Mouse (Mus musculus): Measurements from ENCODE around the gene Hsd17b10. TPM values are rescaled to one million over a fixed set of nuclear protein-coding genes. Genes with fewer than 3 reads are reported as not detected.
A peak's percentile ranks its signal among the peaks of the same experiment; 100 is the strongest.

Hsd17b10 gene
- total RNA-seq (2021) = 100 to 1,000 TPM; 181 to 218 TPM
- 60.0 and 61.0 TPM in 2 replicates for polyA plus RNA-seq (2012; rRNA removed)
- long read RNA-seq, transcript Hsd17b10-201 (6 exons, 962 nt) = major isoform, 155 of 161 reads
- long read RNA-seq, partial matches to known transcripts = 3 of 161 reads
- long read RNA-seq, other reads (novel, unspliced or antisense) = 1 of 161 reads

- DNase-seq = peak; percentile 92
Observed at GRCm38 (mm10) chrX:152001737-152002710, at the start of gene Hsd17b10. Gene Hsd17b10 (plus strand): TSS chrX:152001845.

- DNase-seq = no peak
Observed at GRCm38 (mm10) chrX:151999006-151999710, 2.5 kb upstream of the Hsd17b10 start.

- no peak for DNase-seq
Observed at GRCm38 (mm10) chrX:152001182-152001684, 412 bp upstream of the Hsd17b10 start.

GRCm38 (mm10) chrX:152002865-152003264 lies 1.2 kb downstream of the Hsd17b10 start:
- no peak for DNase-seq

DNA sequence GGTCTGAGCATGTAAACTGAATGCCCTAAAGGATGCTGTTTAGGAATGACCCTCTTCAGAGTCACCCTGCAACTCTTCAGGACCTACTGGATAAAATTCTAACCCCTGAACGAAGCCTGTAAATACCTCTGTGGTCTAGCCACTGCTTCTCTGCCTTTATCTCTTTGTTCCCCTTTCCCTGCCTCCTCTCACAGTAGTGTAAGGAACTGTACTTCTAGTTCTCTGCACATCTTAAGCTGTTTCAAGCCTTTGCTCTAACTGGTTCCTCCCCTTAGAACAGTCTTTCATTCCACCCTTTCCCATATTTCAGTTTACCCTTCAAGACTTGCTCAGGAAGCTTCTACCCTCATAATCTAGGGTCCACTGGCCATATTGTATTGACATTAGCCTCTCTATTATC lies 6.2 kb downstream of the Hsd17b10 start:
- DNase-seq = no peak

GRCm38 (mm10) chrX:152015752-152016150 lies 14.1 kb downstream of the Hsd17b10 start:
- no peak for DNase-seq

GRCm38 (mm10) chrX:152016151-152017145 lies 14.8 kb downstream of the Hsd17b10 start, which contains the start of the genes Ribc1 and Smc1a:
Gene Ribc1 (minus strand): TSS chrX:152016295.
Gene Smc1a (plus strand): TSS chrX:152016428.
- DNase-seq = peak; percentile 93

DNA sequence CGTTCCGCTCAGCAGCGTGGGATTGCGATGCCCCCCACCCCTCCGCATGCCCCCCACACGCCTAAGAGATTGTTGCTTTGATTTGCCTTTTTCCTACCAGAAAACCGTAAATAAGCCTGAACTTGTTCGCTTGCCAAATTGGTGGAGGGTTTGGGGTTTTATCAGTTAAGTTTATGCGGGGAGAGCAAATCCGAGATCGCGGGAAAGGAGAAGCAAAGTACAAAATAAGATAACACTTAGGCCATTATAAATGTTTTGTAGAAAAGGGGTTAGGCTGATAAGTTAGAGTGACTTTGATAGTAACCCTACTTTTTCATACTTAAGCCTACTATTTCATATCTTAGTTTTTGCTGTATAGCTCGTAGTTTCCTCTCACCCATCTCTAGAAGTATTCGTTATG lies 15.5 kb downstream of the Hsd17b10 start:
- DNase-seq = no peak

DNA sequence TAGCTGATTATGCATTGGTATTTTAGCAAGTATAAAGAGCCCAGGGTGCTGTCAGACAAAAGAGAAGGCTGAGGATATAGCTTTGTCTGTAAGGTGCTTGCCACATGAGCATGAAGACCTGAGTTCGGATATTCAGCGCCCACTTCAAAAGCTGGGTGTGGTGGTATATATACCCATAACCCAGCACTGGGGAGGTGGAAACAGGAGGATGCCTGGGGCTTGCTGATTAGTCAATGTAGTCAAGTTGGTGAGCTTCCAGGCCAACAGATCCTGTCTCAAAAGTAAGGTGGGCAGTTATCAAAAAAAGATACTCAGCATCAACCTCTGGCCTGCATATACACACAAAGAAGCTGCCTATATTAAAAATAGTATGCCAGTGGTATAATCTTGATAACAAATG lies 17.6 kb downstream of the Hsd17b10 start:
- DNase-seq = no peak

DNA sequence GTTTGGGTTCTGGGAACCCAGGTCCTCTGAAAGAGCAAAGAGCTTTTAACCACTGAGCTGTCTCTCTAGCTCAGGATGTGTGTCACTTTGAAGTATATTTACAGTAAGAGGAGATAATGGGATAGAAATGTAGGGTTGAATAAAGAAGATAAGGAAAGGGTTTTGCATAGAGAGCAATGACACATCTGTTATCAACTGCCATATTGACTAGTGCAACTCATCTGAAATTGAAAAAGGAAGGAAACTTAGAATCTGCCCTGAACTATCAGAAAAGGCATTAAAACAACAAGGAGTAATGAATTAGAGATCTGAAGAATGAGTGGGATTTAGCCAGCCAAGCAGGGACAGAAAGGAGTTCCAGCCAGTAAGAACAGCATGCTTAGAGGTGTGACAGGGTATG lies 38.2 kb downstream of the Hsd17b10 start:
- DNase-seq = no peak

- no peak for DNase-seq
Observed at GRCm38 (mm10) chrX:152047230-152047629, 45.6 kb downstream of the Hsd17b10 start.

- no peak for DNase-seq
Observed at GRCm38 (mm10) chrX:152052546-152052945, 50.9 kb downstream of the Hsd17b10 start.

Other genes with a start within 250 kb of the Hsd17b10 start
- 100 to 1,000 TPM; 168 to 196 TPM for gene Huwe1, start 201.0 kb upstream of the Hsd17b10 start, total RNA-seq (2021)
- 37.4 and 48.3 TPM in 2 replicates for gene Huwe1, start 201.0 kb upstream of the Hsd17b10 start, polyA plus RNA-seq (2012; rRNA removed)
- gene Ribc1, start 14.4 kb downstream of the Hsd17b10 start, total RNA-seq (2021) = 1 to 10 TPM; 1.5 to 1.7 TPM
- 0.23 and 0.33 TPM in 2 replicates for gene Ribc1, start 14.4 kb downstream of the Hsd17b10 start, polyA plus RNA-seq (2012; rRNA removed)
- 10 to 100 TPM; 50.8 to 56.1 TPM for gene Smc1a, start 14.6 kb downstream of the Hsd17b10 start, total RNA-seq (2021)
- gene Smc1a, start 14.6 kb downstream of the Hsd17b10 start, polyA plus RNA-seq (2012; rRNA removed) = 7.9 and 8.1 TPM in 2 replicates
- gene Iqsec2, start 142.4 kb downstream of the Hsd17b10 start, total RNA-seq (2021) = 10 to 100 TPM; 30.4 to 36.2 TPM
- gene Iqsec2, start 142.4 kb downstream of the Hsd17b10 start, polyA plus RNA-seq (2012; rRNA removed) = 30.1 and 36.7 TPM in 2 replicates
- 10 to 100 TPM; 48.8 to 88.8 TPM for gene Kdm5c, start 231.2 kb downstream of the Hsd17b10 start, total RNA-seq (2021)
- 72.0 and 107 TPM in 2 replicates for gene Kdm5c, start 231.2 kb downstream of the Hsd17b10 start, polyA plus RNA-seq (2012; rRNA removed)

Measured in adrenal gland, adult 2 months (tissue).